Mouse (Mus musculus): ENCODE results near the gene Nenf. TPM values are rescaled to one million over a fixed set of nuclear protein-coding genes. Genes with fewer than 3 reads are reported as not detected.

Nenf gene
- polyA plus RNA-seq, 1 experiment from 2014 or later, result 28.4 TPM

DNA sequence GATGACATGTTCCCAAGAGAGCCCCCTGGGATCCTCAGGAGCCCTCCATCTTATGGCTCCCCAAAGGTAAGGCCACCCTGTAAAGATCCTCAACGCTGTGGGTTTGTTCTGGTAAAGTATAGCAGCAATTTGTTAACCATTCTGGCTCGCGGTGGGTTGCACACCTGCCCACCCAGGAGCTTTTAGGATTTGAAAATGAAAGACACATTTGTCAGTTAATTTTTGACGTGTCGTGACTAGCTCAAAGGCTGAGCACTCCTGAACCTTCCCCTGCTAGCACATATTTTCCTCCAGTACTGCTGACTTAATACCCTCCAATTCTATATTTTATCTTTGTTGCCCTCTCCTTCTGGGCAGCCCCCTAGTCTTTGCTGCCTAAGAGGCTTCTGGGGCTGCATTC, 50.8 kb downstream of the Nenf start:
- H3K27me3 ChIP-seq, result no peaks in the 10 kb centered on the region
- no peak overlapping the region for H3K4me2 ChIP-seq
- no peak overlapping the region for H3K4me3 ChIP-seq (replicated peaks)
- peaks cover 17% of the 10 kb centered on the region for H3K4me1 ChIP-seq (replicated peaks)
- WGBS (ENCODE audit: insufficient replicate concordance), result 65% methylated on average over 5 of the region's 5 CpGs
- H3K9ac ChIP-seq, result no peak overlapping the region
- no peaks in the 10 kb centered on the region for H3K36me3 ChIP-seq (replicated peaks)
- ATAC-seq (ENCODE audit: insufficient read depth), result no peak
- no peak overlapping the region for H3K27ac ChIP-seq (replicated peaks)
- H3K9me3 ChIP-seq (replicated peaks), result no peaks in the 10 kb centered on the region

GRCm38 (mm10) chr1:191263471-191263870, 54.5 kb downstream of the Nenf start:
- no peak overlapping the region for H3K27ac ChIP-seq (replicated peaks)
- H3K36me3 ChIP-seq (replicated peaks), result no peaks in the 10 kb centered on the region
- peaks cover 20% of the 10 kb centered on the region for H3K4me1 ChIP-seq (replicated peaks)
- H3K9ac ChIP-seq, result no peak overlapping the region
- no peak overlapping the region for H3K4me2 ChIP-seq
- no peaks in the 10 kb centered on the region for H3K9me3 ChIP-seq (replicated peaks)
- 57% methylated on average over 5 of the region's 5 CpGs for WGBS (ENCODE audit: insufficient replicate concordance)
- no peak overlapping the region for H3K4me3 ChIP-seq (replicated peaks)
- peaks cover 14% of the 10 kb centered on the region for H3K27me3 ChIP-seq
- ATAC-seq (ENCODE audit: insufficient read depth), result no peak

DNA sequence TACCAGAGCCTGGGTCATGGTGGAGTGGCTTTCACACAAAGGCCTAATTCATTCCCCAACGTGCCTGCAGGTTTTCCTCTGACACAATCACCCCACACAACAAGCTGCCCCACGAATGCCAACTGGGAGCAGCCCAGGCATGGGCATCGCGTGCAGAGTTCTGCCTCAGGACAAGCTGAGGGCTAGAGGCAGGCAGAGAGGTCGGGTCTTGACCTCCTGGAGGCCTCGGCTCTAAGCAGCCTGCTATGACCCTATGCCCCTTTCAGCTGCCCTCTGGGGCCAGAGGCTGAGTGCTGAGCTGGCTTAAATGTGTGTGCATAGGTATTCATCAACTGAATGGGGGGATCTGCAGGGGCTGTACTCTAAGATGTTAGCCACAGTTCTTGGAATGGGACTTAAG, 56.1 kb downstream of the Nenf start:
- H3K27ac ChIP-seq (replicated peaks), result no peak overlapping the region
- H3K9ac ChIP-seq, result no peak overlapping the region
- H3K4me3 ChIP-seq (replicated peaks), result no peak overlapping the region
- WGBS (ENCODE audit: insufficient replicate concordance), result 48% methylated on average over 6 of the region's 6 CpGs
- no peak overlapping the region for H3K4me2 ChIP-seq
- ATAC-seq (ENCODE audit: insufficient read depth), result no peak
- no peaks in the 10 kb centered on the region for H3K36me3 ChIP-seq (replicated peaks)
- H3K9me3 ChIP-seq (replicated peaks), result no peaks in the 10 kb centered on the region
- peaks cover 22% of the 10 kb centered on the region for H3K4me1 ChIP-seq (replicated peaks)
- H3K27me3 ChIP-seq, result peaks cover 14% of the 10 kb centered on the region

GRCm38 (mm10) chr1:191259661-191260060, 58.3 kb downstream of the Nenf start:
- H3K9me3 ChIP-seq (replicated peaks), result no peaks in the 10 kb centered on the region
- no peak overlapping the region for H3K4me2 ChIP-seq
- H3K27me3 ChIP-seq, result peaks cover 14% of the 10 kb centered on the region
- 25% methylated on average over 5 of the region's 5 CpGs for WGBS (ENCODE audit: insufficient replicate concordance)
- ATAC-seq (ENCODE audit: insufficient read depth), result no peak
- H3K27ac ChIP-seq (replicated peaks), result no peak overlapping the region
- H3K4me1 ChIP-seq (replicated peaks), result peaks cover 27% of the 10 kb centered on the region
- H3K4me3 ChIP-seq (replicated peaks), result no peak overlapping the region
- H3K9ac ChIP-seq, result no peak overlapping the region
- H3K36me3 ChIP-seq (replicated peaks), result no peaks in the 10 kb centered on the region

DNA sequence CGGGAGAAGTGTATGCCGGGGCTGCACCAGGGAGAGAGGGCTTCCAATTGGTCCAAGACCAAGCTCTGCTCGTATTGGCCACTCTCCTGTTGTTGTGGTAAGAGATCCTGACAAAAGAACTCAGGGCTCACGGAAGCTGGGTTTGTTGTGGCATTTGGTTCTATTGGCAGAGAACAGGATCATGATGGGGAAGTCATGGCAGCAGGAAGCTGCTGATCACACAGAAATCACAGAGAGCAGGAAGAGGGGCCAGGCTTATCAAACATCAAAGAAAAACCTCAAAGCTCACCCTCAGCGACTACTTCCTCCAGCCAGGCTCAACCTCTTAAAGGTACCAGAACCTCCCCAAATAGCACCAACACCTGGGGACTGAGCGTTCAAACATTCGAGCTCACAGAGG, 58.9 kb downstream of the Nenf start:
- WGBS (ENCODE audit: insufficient replicate concordance), result 9% methylated on average over 7 of the region's 7 CpGs
- Histone ChIP-seq H3K36me3 (replicated peaks) (no peaks in the 10 kb centered on the region), H3K4me2 (no peak overlapping the region), H3K4me1 (replicated peaks) (peaks cover 32% of the 10 kb centered on the region), H3K27ac (replicated peaks) (no peak overlapping the region), H3K9ac (no peak overlapping the region), H3K4me3 (replicated peaks) (no peak overlapping the region), H3K27me3 (peaks cover 14% of the 10 kb centered on the region), H3K9me3 (replicated peaks) (no peaks in the 10 kb centered on the region)
- no peak for ATAC-seq (ENCODE audit: insufficient read depth)

- peaks cover 14% of the 10 kb centered on the region for H3K27me3 ChIP-seq
- no peak overlapping the region for H3K9ac ChIP-seq
- peaks cover 30% of the 10 kb centered on the region for H3K4me1 ChIP-seq (replicated peaks)
- H3K4me3 ChIP-seq (replicated peaks), result no peak overlapping the region
- H3K9me3 ChIP-seq (replicated peaks), result no peaks in the 10 kb centered on the region
- 20% methylated on average over 3 of the region's 3 CpGs for WGBS (ENCODE audit: insufficient replicate concordance)
- H3K4me2 ChIP-seq, result no peak overlapping the region
- H3K27ac ChIP-seq (replicated peaks), result no peak overlapping the region
- no peaks in the 10 kb centered on the region for H3K36me3 ChIP-seq (replicated peaks)
- no peak for ATAC-seq (ENCODE audit: insufficient read depth)
These were observed 59.5 kb downstream of the Nenf start for GRCm38 (mm10) chr1:191258521-191258920.

DNA sequence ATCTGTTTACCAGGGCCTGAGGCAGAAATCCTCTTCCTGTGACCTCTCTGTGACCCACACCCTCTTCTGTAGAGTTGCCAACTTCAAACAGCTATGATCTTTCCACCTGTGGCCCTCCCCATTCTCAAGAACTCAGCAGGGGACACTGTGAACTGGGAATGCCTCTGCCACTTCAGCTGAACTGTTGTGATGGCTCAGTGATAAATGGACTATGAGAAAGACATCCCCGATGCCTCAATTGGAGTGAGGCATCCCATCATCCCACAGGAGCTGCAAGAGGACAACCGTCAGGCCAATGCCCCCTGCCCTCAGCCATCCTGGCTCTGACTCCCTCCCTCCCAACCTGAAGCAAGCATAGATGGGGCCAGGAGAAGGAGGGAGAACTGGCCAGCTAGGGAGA, 60.0 kb downstream of the Nenf start:
- no peak overlapping the region for H3K4me3 ChIP-seq (replicated peaks)

GRCm38 (mm10) chr1:191257351-191257771, 60.6 kb downstream of the Nenf start:
- no peak overlapping the region for H3K4me2 ChIP-seq
- H3K27me3 ChIP-seq, result peaks cover 14% of the 10 kb centered on the region
- H3K4me3 ChIP-seq (replicated peaks), result no peak overlapping the region
- H3K27ac ChIP-seq (replicated peaks), result no peak overlapping the region
- H3K36me3 ChIP-seq (replicated peaks), result no peaks in the 10 kb centered on the region
- peaks cover 30% of the 10 kb centered on the region for H3K4me1 ChIP-seq (replicated peaks)
- 49% methylated on average over 3 of the region's 3 CpGs for WGBS (ENCODE audit: insufficient replicate concordance)
- ATAC-seq (ENCODE audit: insufficient read depth), result no peak
- no peaks in the 10 kb centered on the region for H3K9me3 ChIP-seq (replicated peaks)
- H3K9ac ChIP-seq, result no peak overlapping the region

More for the DNA sequence above, 60.0 kb downstream of the Nenf start:
- no peak overlapping the region for H3K4me2 ChIP-seq
- peaks cover 14% of the 10 kb centered on the region for H3K27me3 ChIP-seq
- no peaks in the 10 kb centered on the region for H3K9me3 ChIP-seq (replicated peaks)
- no peak overlapping the region for H3K9ac ChIP-seq
- ATAC-seq (ENCODE audit: insufficient read depth), result no peak
- H3K36me3 ChIP-seq (replicated peaks), result no peaks in the 10 kb centered on the region
- WGBS (ENCODE audit: insufficient replicate concordance), result 44% methylated on average over 2 of the region's 2 CpGs
- H3K27ac ChIP-seq (replicated peaks), result no peak overlapping the region
- H3K4me1 ChIP-seq (replicated peaks), result peaks cover 30% of the 10 kb centered on the region

Other genes with a start within 250 kb of the Nenf start
- 1.9 and 2.0 TPM in 2 replicates for gene Batf3, start 220.3 kb downstream of the Nenf start, polyA plus RNA-seq (2015; fragmentation: Nextera tagmentation; extraction: Ambion mirVana)
- gene Fam71a, start 153.4 kb downstream of the Nenf start, polyA plus RNA-seq (2015; fragmentation: Nextera tagmentation; extraction: Ambion mirVana), result not detected in 2 replicates
- gene Atf3, start 100.2 kb downstream of the Nenf start, polyA plus RNA-seq (2015; fragmentation: Nextera tagmentation; extraction: Ambion mirVana), result 1.4 and 2.2 TPM in 2 replicates
- 6.8 and 6.9 TPM in 2 replicates for gene Tmem206, start 7.7 kb upstream of the Nenf start, polyA plus RNA-seq (2015; fragmentation: Nextera tagmentation; extraction: Ambion mirVana)
- 18.4 and 23.3 TPM in 2 replicates for gene Ppp2r5a, start 85.1 kb upstream of the Nenf start, polyA plus RNA-seq (2015; fragmentation: Nextera tagmentation; extraction: Ambion mirVana)

Measured in liver, embryonic 15.5 days (tissue).